Mouse (Mus musculus) hindbrain, embryonic 11.5 days (tissue): ENCODE measurements around the gene Dppa2. TPM values are rescaled to one million over a fixed set of nuclear protein-coding genes. Genes with fewer than 3 reads are reported as not detected.

ENCODE experiments used
- ATAC-seq: fragments of 200-750 bp; cut with Nextera tagmentation; 2 replicates; pipeline ENCODE4 v1.8.0; 2017; ENCODE audit warnings: mild to moderate bottlenecking, moderate TSS enrichment, moderate library complexity; ENCODE audit not compliant: low FRiP score
- DNase-seq: peaks from one replicate; pipeline ENCODE4 v3.0.0-alpha.2; 2015; ENCODE audit warnings: low spot score
- H3K27ac ChIP-seq: fragments of 300-500 bp; sonication (generic); 2 replicates; pipeline ENCODE4 v1.5.1; 2014; ENCODE audit warnings: mild to moderate bottlenecking, low read depth, low read length
- H3K27me3 ChIP-seq: fragments of 300-500 bp; sonication (generic); 2 replicates; pipeline ENCODE4 v1.6.1; 2014; ENCODE audit warnings: mild to moderate bottlenecking, low read length, moderate library complexity, mixed read lengths; ENCODE audit not compliant: control insufficient read depth, insufficient read depth
- H3K36me3 ChIP-seq: fragments of 300-500 bp; sonication (generic); 2 replicates; pipeline ENCODE4 v1.6.1; 2014; ENCODE audit warnings: mild to moderate bottlenecking, low read length, moderate library complexity, mixed read lengths; ENCODE audit not compliant: control insufficient read depth, insufficient read depth
- H3K4me1 ChIP-seq: fragments of 300-500 bp; sonication (generic); replicated peaks from 2 replicates; pipeline ENCODE4 v1.6.1; 2014; ENCODE audit warnings: low read length, mixed read lengths; ENCODE audit not compliant: control insufficient read depth, insufficient read depth
- H3K4me2 ChIP-seq: fragments of 300-500 bp; sonication (generic); replicated peaks from 2 replicates; pipeline ENCODE4 v1.6.1; 2014; ENCODE audit warnings: mild to moderate bottlenecking, low read depth, low read length
- H3K4me3 ChIP-seq: fragments of 300-500 bp; sonication (generic); 2 replicates; pipeline ENCODE4 v1.5.1; 2014; ENCODE audit warnings: low read depth, low read length
- H3K9ac ChIP-seq: fragments of 300-500 bp; sonication (generic); 2 replicates; pipeline ENCODE4 v1.6.1; 2014; ENCODE audit warnings: low read depth, low read length
- H3K9me3 ChIP-seq: fragments of 300-500 bp; sonication (generic); 2 replicates; pipeline ENCODE4 v1.6.1; 2016; ENCODE audit warnings: low read length; ENCODE audit not compliant: control insufficient read depth
- WGBS: fragments of 180-500 bp; shearing (Covaris S2); extraction: QIAGEN DNeasy Blood & Tissue Kit; methylation state at CpG from one replicate; pipeline ENCODE4 v1.1.7; 2014; 5-methylcytosine and 5-hydroxymethylcytosine counted together
- polyA plus RNA-seq: library from polyadenylated mRNA; unstranded; fragments of >200 nt; fragmentation: Nextera tagmentation; extraction: Ambion mirVana; gene quantifications from 2 replicates; pipeline ENCODE4 v1.2.1, GENCODE M21; 2014

The Dppa2 gene
- polyA plus RNA-seq, 1 experiment from 2014 or later, result not detected

GRCm38 (mm10) chr16:48360887-48361286 lies 57.2 kb downstream of the Dppa2 start:
- WGBS, result 90% methylated on average over 12 of the region's 12 CpGs
- DNase-seq (no peak), ATAC-seq (no peak)
- Histone ChIP-seq H3K27ac (no peak overlapping the region), H3K9ac (no peak overlapping the region), H3K9me3 (no peaks in the 10 kb centered on the region), H3K4me2 (no peak overlapping the region), H3K4me1 (no peaks in the 10 kb centered on the region), H3K4me3 (no peak overlapping the region), H3K36me3 (no peaks in the 10 kb centered on the region), H3K27me3 (no peaks in the 10 kb centered on the region)

- H3K27ac ChIP-seq, result no peak overlapping the region
- no peaks in the 10 kb centered on the region for H3K27me3 ChIP-seq
- H3K36me3 ChIP-seq, result no peaks in the 10 kb centered on the region
- H3K9me3 ChIP-seq, result no peaks in the 10 kb centered on the region
- ATAC-seq (no peak), DNase-seq (no peak)
- no peaks in the 10 kb centered on the region for H3K4me1 ChIP-seq
- no peak overlapping the region for H3K9ac ChIP-seq
- no peak overlapping the region for H3K4me2 ChIP-seq
- no peak overlapping the region for H3K4me3 ChIP-seq
- WGBS, result 91% methylated on average over 5 of the region's 5 CpGs
Measured at GRCm38 (mm10) chr16:48366801-48367200, 63.1 kb downstream of the Dppa2 start.

- Histone ChIP-seq H3K9me3 (no peaks in the 10 kb centered on the region), H3K4me3 (no peak overlapping the region), H3K36me3 (no peaks in the 10 kb centered on the region), H3K9ac (no peak overlapping the region), H3K4me1 (no peaks in the 10 kb centered on the region), H3K27me3 (no peaks in the 10 kb centered on the region), H3K27ac (no peak overlapping the region), H3K4me2 (no peak overlapping the region)
- DNase-seq, result no peak
- ATAC-seq, result no peak
- WGBS, result 89% methylated on average over 2 of the region's 2 CpGs
Measured at GRCm38 (mm10) chr16:48368096-48368495, 64.4 kb downstream of the Dppa2 start.

Other genes starting within 250 kb of the Dppa2 start
- gene Dppa4, start 20.2 kb upstream of the Dppa2 start, polyA plus RNA-seq, result not detected in 2 replicates
- gene Gm5485, start 108.5 kb downstream of the Dppa2 start, polyA plus RNA-seq, result not detected in 2 replicates
- gene Morc1, start 127.3 kb downstream of the Dppa2 start, polyA plus RNA-seq, result 0.10 TPM in 1 of 2 replicates, not detected in the other